Mouse (Mus musculus) testis, adult 2 months (tissue): ENCODE data around the gene Tie1.

Source experiments
- CTCF ChIP-seq: fragments of 200-500 bp; IDR thresholded peaks from 2 replicates; pipeline ENCODE4 v1.5.1; 2012; ENCODE audit warnings: low read depth, mild to moderate bottlenecking, inconsistent platforms, low read length, moderate library complexity; ENCODE audit not compliant: control insufficient read depth, insufficient read depth, insufficient replicate concordance
- POLR2A ChIP-seq: fragments of 200-500 bp; IDR thresholded peaks from 2 replicates; pipeline ENCODE4 v1.6.1; 2012; ENCODE audit warnings: low read depth, mild to moderate bottlenecking, inconsistent platforms, low read length, moderate library complexity; ENCODE audit not compliant: control insufficient read depth

DNA sequence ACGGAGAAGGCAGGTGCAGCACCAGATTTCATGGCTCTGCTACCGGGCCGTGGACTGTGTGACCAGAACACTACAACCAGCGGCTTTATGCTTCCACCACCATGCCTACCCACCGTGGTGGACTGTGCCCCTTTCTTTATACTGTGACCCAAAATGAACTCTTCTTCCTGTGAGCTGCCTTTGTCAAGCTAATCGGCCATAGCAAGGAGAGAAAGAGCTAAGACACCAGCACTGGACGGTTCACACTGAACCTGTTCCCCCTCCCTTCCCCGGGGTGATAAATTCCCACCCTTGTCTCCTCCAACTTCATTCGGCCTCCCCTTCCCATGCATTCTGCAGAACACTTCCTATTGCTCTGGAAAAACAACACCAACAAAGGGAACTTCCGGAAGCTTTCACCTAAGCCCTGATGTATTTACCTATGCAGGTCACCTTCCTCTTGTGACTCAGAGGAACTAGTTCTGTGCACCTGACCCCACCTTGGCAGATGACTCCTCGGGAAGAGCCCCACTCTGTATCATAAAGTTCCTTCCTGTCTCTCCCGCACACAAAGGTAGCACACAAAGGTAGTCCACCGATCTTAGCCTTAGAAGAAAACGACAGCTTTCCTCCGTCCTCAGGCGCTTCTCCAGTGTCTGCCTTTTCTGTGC is 27.8 kb upstream of the Tie1 start:
- TF ChIP-seq CTCF (no peak), POLR2A (no peak)
